Mouse (Mus musculus): Measurements from ENCODE around the gene Myo19. TPM values are rescaled to one million over a fixed set of nuclear protein-coding genes. Genes with fewer than 3 reads are reported as not detected.

Myo19 gene
- polyA plus RNA-seq, 1 experiment from 2014 or later, result 7.7 TPM

GRCm38 (mm10) chr11:84880971-84881370 is 1.0 kb downstream of the Myo19 start:
- peaks cover 13% of the 10 kb centered on the region for H3K4me1 ChIP-seq (ENCODE audit: control insufficient read depth, insufficient read depth, low read length)
- H3K4me3 ChIP-seq (ENCODE audit: low read depth, low read length), result peak overlapping the region; percentile 86
- 61% methylated on average over 9 of the region's 9 CpGs for WGBS
- peak overlapping the region; percentile 73 for H3K9ac ChIP-seq (ENCODE audit: low read length)
- ATAC-seq (ENCODE audit: low FRiP score) (no peak), DNase-seq (ENCODE audit: low spot score, missing footprints) (no peak)
- H3K4me2 ChIP-seq, result peak overlapping the region; percentile 91
- H3K27ac ChIP-seq (ENCODE audit: low read depth, low read length), result no peak overlapping the region
- H3K9me3 ChIP-seq (ENCODE audit: control insufficient read depth, low read length), result no peaks in the 10 kb centered on the region
- H3K27me3 ChIP-seq (ENCODE audit: control insufficient read depth, insufficient read depth, low read length), result no peaks in the 10 kb centered on the region
- H3K36me3 ChIP-seq (ENCODE audit: control insufficient read depth, insufficient read depth, low read length), result peaks cover 7% of the 10 kb centered on the region; the same call in 1 of the 2 replicates

- no peaks in the 10 kb centered on the region for H3K9me3 ChIP-seq (ENCODE audit: control insufficient read depth, low read length)
- no peak overlapping the region for H3K4me3 ChIP-seq (ENCODE audit: low read depth, low read length)
- no peak overlapping the region for H3K4me2 ChIP-seq
- peaks cover 13% of the 10 kb centered on the region for H3K4me1 ChIP-seq (ENCODE audit: control insufficient read depth, insufficient read depth, low read length)
- DNase-seq (ENCODE audit: low spot score, missing footprints), result no peak
- H3K27me3 ChIP-seq (ENCODE audit: control insufficient read depth, insufficient read depth, low read length), result no peaks in the 10 kb centered on the region
- no peak overlapping the region for H3K9ac ChIP-seq (ENCODE audit: low read length)
- peaks cover 13% of the 10 kb centered on the region; the same call in 1 of the 2 replicates for H3K36me3 ChIP-seq (ENCODE audit: control insufficient read depth, insufficient read depth, low read length)
- 96% methylated on average over 7 of the region's 7 CpGs for WGBS
- H3K27ac ChIP-seq (ENCODE audit: low read depth, low read length), result no peak overlapping the region
- ATAC-seq (ENCODE audit: low FRiP score), result no peak
These were observed 2.4 kb downstream of the Myo19 start for GRCm38 (mm10) chr11:84882346-84882745.

GRCm38 (mm10) chr11:84885238-84885637 is 5.3 kb downstream of the Myo19 start:
- no peak overlapping the region for H3K27ac ChIP-seq (ENCODE audit: low read depth, low read length)
- DNase-seq (ENCODE audit: low spot score, missing footprints) (no peak), ATAC-seq (ENCODE audit: low FRiP score) (no peak)
- no peaks in the 10 kb centered on the region for H3K9me3 ChIP-seq (ENCODE audit: control insufficient read depth, low read length)
- H3K36me3 ChIP-seq (ENCODE audit: control insufficient read depth, insufficient read depth, low read length), result peaks cover 20% of the 10 kb centered on the region
- H3K4me3 ChIP-seq (ENCODE audit: low read depth, low read length), result no peak overlapping the region
- H3K4me2 ChIP-seq, result no peak overlapping the region
- peaks cover 8% of the 10 kb centered on the region for H3K4me1 ChIP-seq (ENCODE audit: control insufficient read depth, insufficient read depth, low read length)
- WGBS, result 90% methylated on average over 4 of the region's 4 CpGs
- H3K27me3 ChIP-seq (ENCODE audit: control insufficient read depth, insufficient read depth, low read length), result no peaks in the 10 kb centered on the region
- H3K9ac ChIP-seq (ENCODE audit: low read length), result no peak overlapping the region

- ATAC-seq (ENCODE audit: low FRiP score) (no peak), DNase-seq (ENCODE audit: low spot score, missing footprints) (no peak)
- H3K36me3 ChIP-seq (ENCODE audit: control insufficient read depth, insufficient read depth, low read length), result peaks cover 20% of the 10 kb centered on the region
- H3K4me2 ChIP-seq, result no peak overlapping the region
- no peak overlapping the region for H3K27ac ChIP-seq (ENCODE audit: low read depth, low read length)
- no peaks in the 10 kb centered on the region for H3K9me3 ChIP-seq (ENCODE audit: control insufficient read depth, low read length)
- peaks cover 2% of the 10 kb centered on the region; the same call in 1 of the 2 replicates for H3K4me1 ChIP-seq (ENCODE audit: control insufficient read depth, insufficient read depth, low read length)
- no peaks in the 10 kb centered on the region for H3K27me3 ChIP-seq (ENCODE audit: control insufficient read depth, insufficient read depth, low read length)
- H3K4me3 ChIP-seq (ENCODE audit: low read depth, low read length), result no peak overlapping the region
- WGBS, result 93% methylated on average over 5 of the region's 5 CpGs
- no peak overlapping the region for H3K9ac ChIP-seq (ENCODE audit: low read length)
These were observed 6.3 kb downstream of the Myo19 start for GRCm38 (mm10) chr11:84886236-84886635.

- peaks cover 20% of the 10 kb centered on the region for H3K36me3 ChIP-seq (ENCODE audit: control insufficient read depth, insufficient read depth, low read length)
- no peak overlapping the region for H3K27ac ChIP-seq (ENCODE audit: low read depth, low read length)
- no peaks in the 10 kb centered on the region for H3K9me3 ChIP-seq (ENCODE audit: control insufficient read depth, low read length)
- H3K4me1 ChIP-seq (ENCODE audit: control insufficient read depth, insufficient read depth, low read length), result no peaks in the 10 kb centered on the region
- ATAC-seq (ENCODE audit: low FRiP score) (no peak), DNase-seq (ENCODE audit: low spot score, missing footprints) (no peak)
- H3K27me3 ChIP-seq (ENCODE audit: control insufficient read depth, insufficient read depth, low read length), result no peaks in the 10 kb centered on the region
- no peak overlapping the region for H3K4me2 ChIP-seq
- WGBS, result 89% methylated on average over 11 of the region's 11 CpGs
- no peak overlapping the region for H3K9ac ChIP-seq (ENCODE audit: low read length)
- no peak overlapping the region for H3K4me3 ChIP-seq (ENCODE audit: low read depth, low read length)
These were observed 7.0 kb downstream of the Myo19 start for GRCm38 (mm10) chr11:84886767-84887511.

GRCm38 (mm10) chr11:84888025-84888424 is 8.1 kb downstream of the Myo19 start:
- WGBS, result 96% methylated on average over 8 of the region's 8 CpGs
- Histone ChIP-seq H3K4me2 (no peak overlapping the region), H3K9ac (ENCODE audit: low read length) (no peak overlapping the region), H3K27ac (ENCODE audit: low read depth, low read length) (no peak overlapping the region), H3K36me3 (ENCODE audit: control insufficient read depth, insufficient read depth, low read length) (peaks cover 24% of the 10 kb centered on the region), H3K27me3 (ENCODE audit: control insufficient read depth, insufficient read depth, low read length) (no peaks in the 10 kb centered on the region), H3K4me3 (ENCODE audit: low read depth, low read length) (no peak overlapping the region), H3K9me3 (ENCODE audit: control insufficient read depth, low read length) (no peaks in the 10 kb centered on the region), H3K4me1 (ENCODE audit: control insufficient read depth, insufficient read depth, low read length) (no peaks in the 10 kb centered on the region)
- no peak for DNase-seq (ENCODE audit: low spot score, missing footprints)
- no peak for ATAC-seq (ENCODE audit: low FRiP score)

GRCm38 (mm10) chr11:84889492-84889891 is 9.5 kb downstream of the Myo19 start:
- H3K9me3 ChIP-seq (ENCODE audit: control insufficient read depth, low read length), result no peaks in the 10 kb centered on the region
- no peaks in the 10 kb centered on the region for H3K27me3 ChIP-seq (ENCODE audit: control insufficient read depth, insufficient read depth, low read length)
- no peak for ATAC-seq (ENCODE audit: low FRiP score)
- DNase-seq (ENCODE audit: low spot score, missing footprints), result no peak
- peaks cover 24% of the 10 kb centered on the region for H3K36me3 ChIP-seq (ENCODE audit: control insufficient read depth, insufficient read depth, low read length)
- no peak overlapping the region for H3K4me2 ChIP-seq
- H3K9ac ChIP-seq (ENCODE audit: low read length), result no peak overlapping the region
- WGBS, result 95% methylated on average over 2 of the region's 2 CpGs
- no peak overlapping the region for H3K27ac ChIP-seq (ENCODE audit: low read depth, low read length)
- H3K4me3 ChIP-seq (ENCODE audit: low read depth, low read length), result no peak overlapping the region
- no peaks in the 10 kb centered on the region for H3K4me1 ChIP-seq (ENCODE audit: control insufficient read depth, insufficient read depth, low read length)

GRCm38 (mm10) chr11:84891705-84892104 is 11.8 kb downstream of the Myo19 start:
- no peak for DNase-seq (ENCODE audit: low spot score, missing footprints)
- H3K4me1 ChIP-seq (ENCODE audit: control insufficient read depth, insufficient read depth, low read length), result no peaks in the 10 kb centered on the region
- no peaks in the 10 kb centered on the region for H3K9me3 ChIP-seq (ENCODE audit: control insufficient read depth, low read length)
- no peak for ATAC-seq (ENCODE audit: low FRiP score)
- no peak overlapping the region for H3K27ac ChIP-seq (ENCODE audit: low read depth, low read length)
- WGBS, result 94% methylated on average over 7 of the region's 7 CpGs
- H3K4me3 ChIP-seq (ENCODE audit: low read depth, low read length), result no peak overlapping the region
- no peak overlapping the region for H3K9ac ChIP-seq (ENCODE audit: low read length)
- peaks cover 15% of the 10 kb centered on the region for H3K36me3 ChIP-seq (ENCODE audit: control insufficient read depth, insufficient read depth, low read length)
- H3K27me3 ChIP-seq (ENCODE audit: control insufficient read depth, insufficient read depth, low read length), result no peaks in the 10 kb centered on the region
- no peak overlapping the region for H3K4me2 ChIP-seq

GRCm38 (mm10) chr11:84893113-84893512 is 13.2 kb downstream of the Myo19 start:
- H3K27me3 ChIP-seq (ENCODE audit: control insufficient read depth, insufficient read depth, low read length), result no peaks in the 10 kb centered on the region
- H3K9me3 ChIP-seq (ENCODE audit: control insufficient read depth, low read length), result no peaks in the 10 kb centered on the region
- ATAC-seq (ENCODE audit: low FRiP score) (no peak), DNase-seq (ENCODE audit: low spot score, missing footprints) (no peak)
- no peak overlapping the region for H3K4me3 ChIP-seq (ENCODE audit: low read depth, low read length)
- no peak overlapping the region for H3K9ac ChIP-seq (ENCODE audit: low read length)
- 94% methylated on average over 15 of the region's 15 CpGs for WGBS
- H3K4me1 ChIP-seq (ENCODE audit: control insufficient read depth, insufficient read depth, low read length), result no peaks in the 10 kb centered on the region
- peaks cover 14% of the 10 kb centered on the region for H3K36me3 ChIP-seq (ENCODE audit: control insufficient read depth, insufficient read depth, low read length)
- H3K4me2 ChIP-seq, result no peak overlapping the region
- no peak overlapping the region for H3K27ac ChIP-seq (ENCODE audit: low read depth, low read length)
